Mouse (Mus musculus): ENCODE results near the gene Olfr320. TPM values are rescaled to one million over a fixed set of nuclear protein-coding genes. Genes with fewer than 3 reads are reported as not detected.

Olfr320 gene
- polyA plus RNA-seq (2015; fragmentation: Nextera tagmentation; extraction: Ambion mirVana): not detected in 2 replicates

- no peak for ATAC-seq (ENCODE audit: low read depth)
- H3K4me3 ChIP-seq (ENCODE audit: low read length): no peak within 1 kb of the TSS
- 76% methylated on average over 1 of the region's 1 CpGs for WGBS
- H3K9ac ChIP-seq (ENCODE audit: low read length): no peak within 1 kb of the TSS
- no peaks in the 10 kb centered on the region for H3K4me1 ChIP-seq (replicated peaks; ENCODE audit: control insufficient read depth, insufficient read depth, low read length)
- no peak within 1 kb of the TSS for H3K4me2 ChIP-seq (ENCODE audit: low read depth, low read length)
- H3K27me3 ChIP-seq (ENCODE audit: control insufficient read depth, insufficient read depth, low read depth, low read length): no peaks in the 10 kb centered on the region
- H3K36me3 ChIP-seq (ENCODE audit: control insufficient read depth, insufficient read depth, low read length): no peaks in the 10 kb centered on the region
- no peak within 1 kb of the TSS for H3K27ac ChIP-seq (ENCODE audit: low read length)
- H3K9me3 ChIP-seq (ENCODE audit: control insufficient read depth, low read length): no peaks in the 10 kb centered on the region
These were observed at the start of gene Olfr320 for GRCm38 (mm10) chr11:58680799-58681198. TSS of gene Olfr320 (plus strand) at chr11:58681099.

- Histone ChIP-seq H3K4me3 (ENCODE audit: low read length) (no peak overlapping the region), H3K27me3 (ENCODE audit: control insufficient read depth, insufficient read depth, low read depth, low read length) (no peaks in the 10 kb centered on the region; the same call in 1 of the 2 replicates), H3K36me3 (ENCODE audit: control insufficient read depth, insufficient read depth, low read length) (no peaks in the 10 kb centered on the region), H3K9me3 (ENCODE audit: control insufficient read depth, low read length) (no peaks in the 10 kb centered on the region), H3K9ac (ENCODE audit: low read length) (no peak overlapping the region), H3K4me2 (ENCODE audit: low read depth, low read length) (no peak overlapping the region), H3K4me1 (replicated peaks; ENCODE audit: control insufficient read depth, insufficient read depth, low read length) (no peaks in the 10 kb centered on the region), H3K27ac (ENCODE audit: low read length) (no peak overlapping the region)
- WGBS: 54% methylated on average over 4 of the region's 4 CpGs
- no peak for ATAC-seq (ENCODE audit: low read depth)
These were observed 46.0 kb upstream of the Olfr320 start for GRCm38 (mm10) chr11:58634878-58635277.

DNA sequence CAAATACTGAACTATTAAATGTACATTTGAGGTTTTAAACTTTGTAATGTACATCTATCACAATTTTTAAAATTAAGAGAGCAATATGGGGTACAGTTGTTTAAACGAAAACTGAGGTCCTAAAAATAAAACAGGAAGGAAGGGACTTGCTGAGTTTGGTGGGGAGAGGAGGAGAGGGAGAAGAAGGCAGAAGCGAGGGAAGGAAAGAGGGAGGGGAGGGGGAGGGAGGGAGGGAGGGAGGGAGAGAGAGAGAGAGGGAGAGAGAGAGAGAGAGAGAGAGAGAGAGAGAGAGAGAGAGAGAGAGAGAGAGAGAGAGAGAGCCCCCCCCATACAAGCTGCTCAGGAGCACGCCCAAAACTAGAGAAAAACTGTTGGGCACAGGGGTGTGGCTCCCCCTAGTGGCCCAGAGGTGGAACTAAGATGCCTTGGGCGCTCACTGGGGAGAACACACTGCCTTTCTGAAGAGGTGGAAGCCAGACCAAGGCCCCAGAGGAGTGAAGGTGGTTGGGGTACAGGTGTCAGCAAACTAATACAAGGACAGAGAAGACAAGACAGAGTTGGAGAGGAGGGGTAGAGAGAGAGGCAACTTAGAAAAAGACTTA is 44.4 kb upstream of the Olfr320 start:
- ATAC-seq (ENCODE audit: low read depth): 0 out of 2 replicates have a peak, but pooled peaks have one; percentile 51
- no peak overlapping the region for H3K27ac ChIP-seq (ENCODE audit: low read length)
- no peaks in the 10 kb centered on the region for H3K9me3 ChIP-seq (ENCODE audit: control insufficient read depth, low read length)
- 0 out of 2 replicates have a peak, but pooled peaks cover 3% of the 10 kb centered on the region for H3K4me1 ChIP-seq (replicated peaks; ENCODE audit: control insufficient read depth, insufficient read depth, low read length)
- no peak overlapping the region for H3K4me2 ChIP-seq (ENCODE audit: low read depth, low read length)
- H3K27me3 ChIP-seq (ENCODE audit: control insufficient read depth, insufficient read depth, low read depth, low read length): peaks cover 11% of the 10 kb centered on the region
- no peak overlapping the region for H3K9ac ChIP-seq (ENCODE audit: low read length)
- H3K36me3 ChIP-seq (ENCODE audit: control insufficient read depth, insufficient read depth, low read length): no peaks in the 10 kb centered on the region
- H3K4me3 ChIP-seq (ENCODE audit: low read length): no peak overlapping the region
- WGBS: 8% methylated on average over 3 of the region's 4 CpGs

GRCm38 (mm10) chr11:58638176-58638701 is 42.7 kb upstream of the Olfr320 start:
- no peak overlapping the region for H3K9ac ChIP-seq (ENCODE audit: low read length)
- H3K36me3 ChIP-seq (ENCODE audit: control insufficient read depth, insufficient read depth, low read length): no peaks in the 10 kb centered on the region
- no peaks in the 10 kb centered on the region for H3K9me3 ChIP-seq (ENCODE audit: control insufficient read depth, low read length)
- H3K4me1 ChIP-seq (replicated peaks; ENCODE audit: control insufficient read depth, insufficient read depth, low read length): 0 out of 2 replicates have a peak, but pooled peaks cover 3% of the 10 kb centered on the region
- H3K4me3 ChIP-seq (ENCODE audit: low read length): no peak overlapping the region
- no peak overlapping the region for H3K4me2 ChIP-seq (ENCODE audit: low read depth, low read length)
- no peak overlapping the region for H3K27ac ChIP-seq (ENCODE audit: low read length)
- peaks cover 14% of the 10 kb centered on the region for H3K27me3 ChIP-seq (ENCODE audit: control insufficient read depth, insufficient read depth, low read depth, low read length)
- WGBS: 46% methylated on average over 7 of the region's 7 CpGs
- ATAC-seq (ENCODE audit: low read depth): no peak

DNA sequence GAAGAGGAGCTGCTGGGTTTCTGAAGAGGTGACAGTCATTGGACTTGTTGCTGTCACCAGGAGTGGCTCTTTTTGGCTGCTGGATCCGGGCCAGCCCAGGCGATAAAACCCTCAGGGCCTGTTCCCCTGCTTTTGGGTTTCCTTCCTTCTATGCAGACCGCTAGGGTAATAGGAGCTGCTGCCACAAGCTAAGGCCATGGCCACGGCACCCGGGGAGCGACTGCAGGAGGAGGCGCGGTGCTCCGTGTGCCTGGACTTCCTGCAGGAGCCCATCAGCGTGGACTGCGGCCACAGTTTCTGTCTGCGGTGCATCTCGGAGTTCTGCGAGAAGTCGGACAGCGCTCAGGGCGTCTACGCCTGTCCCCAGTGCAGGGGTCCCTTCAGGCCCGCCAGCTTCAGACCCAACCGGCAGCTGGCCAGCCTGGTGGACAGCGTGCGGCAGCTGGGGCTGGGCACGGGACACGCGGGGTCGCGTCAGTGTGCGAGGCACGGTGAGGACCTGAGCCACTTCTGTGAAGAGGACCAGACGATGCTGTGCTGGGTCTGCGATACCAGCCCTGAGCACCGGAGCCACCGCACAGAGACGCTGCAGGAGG is 40.5 kb upstream of the Olfr320 start, which contains the start of gene Trim58:
Trim58 (plus strand) TSS at position 194 of the 596 bp plus-strand sequence.
- Histone ChIP-seq H3K4me2 (ENCODE audit: low read depth, low read length) (peak within 1 kb of the TSS; percentile 55), H3K9me3 (ENCODE audit: control insufficient read depth, low read length) (no peaks in the 10 kb centered on the region), H3K27ac (ENCODE audit: low read length) (no peak within 1 kb of the TSS), H3K4me1 (replicated peaks; ENCODE audit: control insufficient read depth, insufficient read depth, low read length) (0 out of 2 replicates have a peak, but pooled peaks cover 3% of the 10 kb centered on the region), H3K27me3 (ENCODE audit: control insufficient read depth, insufficient read depth, low read depth, low read length) (peaks cover 14% of the 10 kb centered on the region), H3K4me3 (ENCODE audit: low read length) (peak within 1 kb of the TSS; percentile 28), H3K9ac (ENCODE audit: low read length) (no peak within 1 kb of the TSS), H3K36me3 (ENCODE audit: control insufficient read depth, insufficient read depth, low read length) (no peaks in the 10 kb centered on the region)
- 0 out of 2 replicates have a peak, but pooled peaks have one; percentile 20 for ATAC-seq (ENCODE audit: low read depth)
- WGBS: 2% methylated on average over 34 of the region's 34 CpGs

DNA sequence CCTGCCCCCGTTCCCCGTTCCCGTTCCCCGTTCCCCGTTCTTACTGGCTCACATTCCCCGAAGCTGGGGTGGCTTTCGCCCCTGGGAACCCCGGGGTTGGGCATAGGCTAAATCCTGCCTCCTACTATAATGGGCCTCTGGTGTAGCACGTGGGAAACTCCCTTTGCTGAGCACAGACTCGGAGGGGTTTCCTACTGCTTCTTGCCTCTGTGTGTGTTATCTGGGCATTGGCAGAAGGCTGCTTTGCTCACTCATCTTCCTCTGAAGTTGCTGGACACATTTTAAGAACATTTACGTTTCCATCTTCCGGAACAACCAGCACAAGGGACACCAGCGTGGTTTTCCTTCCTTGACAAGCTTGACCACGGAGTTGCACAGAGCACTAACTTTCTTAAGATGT is 39.8 kb upstream of the Olfr320 start:
- ATAC-seq (ENCODE audit: low read depth): no peak
- no peak overlapping the region for H3K9ac ChIP-seq (ENCODE audit: low read length)
- H3K9me3 ChIP-seq (ENCODE audit: control insufficient read depth, low read length): no peaks in the 10 kb centered on the region
- H3K4me2 ChIP-seq (ENCODE audit: low read depth, low read length): no peak overlapping the region
- H3K27ac ChIP-seq (ENCODE audit: low read length): no peak overlapping the region
- H3K36me3 ChIP-seq (ENCODE audit: control insufficient read depth, insufficient read depth, low read length): no peaks in the 10 kb centered on the region
- 0 out of 2 replicates have a peak, but pooled peaks cover 3% of the 10 kb centered on the region for H3K4me1 ChIP-seq (replicated peaks; ENCODE audit: control insufficient read depth, insufficient read depth, low read length)
- WGBS: 27% methylated on average over 10 of the region's 14 CpGs
- peaks cover 14% of the 10 kb centered on the region for H3K27me3 ChIP-seq (ENCODE audit: control insufficient read depth, insufficient read depth, low read depth, low read length)
- no peak overlapping the region for H3K4me3 ChIP-seq (ENCODE audit: low read length)

DNA sequence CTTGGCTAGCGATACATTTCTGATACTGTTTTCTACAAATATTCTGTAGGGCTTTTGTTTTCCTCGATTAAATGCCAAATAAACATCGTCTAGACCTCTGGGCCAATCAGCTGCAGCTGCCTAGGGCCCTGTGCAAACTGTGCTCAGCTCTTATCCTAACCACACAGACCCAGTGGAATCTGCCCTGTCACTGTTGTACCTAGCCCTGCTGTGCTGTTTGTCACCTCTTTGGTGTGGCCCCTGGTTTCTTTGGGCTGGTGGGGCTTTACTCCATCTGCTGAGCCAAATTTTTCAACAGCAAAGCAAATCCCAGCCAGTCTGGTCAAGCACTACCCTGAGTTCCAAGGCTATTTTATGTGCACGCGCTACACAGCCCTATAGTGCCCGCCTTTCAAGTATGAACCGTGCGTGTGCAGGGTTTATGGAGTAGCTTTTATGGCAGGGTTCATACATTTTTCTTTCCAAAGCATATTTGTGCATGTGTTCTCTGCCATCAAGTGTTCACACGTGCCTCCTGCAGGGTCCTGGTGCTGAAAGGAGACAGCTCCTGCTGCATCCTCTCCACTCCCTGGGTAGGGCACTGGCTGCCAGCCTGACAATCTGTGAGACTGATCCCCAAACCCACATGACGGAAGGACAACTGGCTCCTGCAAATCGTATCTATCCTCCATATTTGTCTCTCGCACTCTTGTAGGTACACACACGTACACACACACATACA is 39.1 kb upstream of the Olfr320 start:
- no peak for ATAC-seq (ENCODE audit: low read depth)
- Histone ChIP-seq H3K36me3 (ENCODE audit: control insufficient read depth, insufficient read depth, low read length) (no peaks in the 10 kb centered on the region), H3K4me1 (replicated peaks; ENCODE audit: control insufficient read depth, insufficient read depth, low read length) (0 out of 2 replicates have a peak, but pooled peaks cover 3% of the 10 kb centered on the region), H3K27ac (ENCODE audit: low read length) (no peak overlapping the region), H3K9ac (ENCODE audit: low read length) (no peak overlapping the region), H3K4me3 (ENCODE audit: low read length) (no peak overlapping the region), H3K4me2 (ENCODE audit: low read depth, low read length) (no peak overlapping the region), H3K27me3 (ENCODE audit: control insufficient read depth, insufficient read depth, low read depth, low read length) (peaks cover 14% of the 10 kb centered on the region), H3K9me3 (ENCODE audit: control insufficient read depth, low read length) (no peaks in the 10 kb centered on the region)
- WGBS: 72% methylated on average over 13 of the region's 13 CpGs

GRCm38 (mm10) chr11:58643350-58643749 is 37.5 kb upstream of the Olfr320 start:
- ATAC-seq (ENCODE audit: low read depth): no peak
- Histone ChIP-seq H3K27me3 (ENCODE audit: control insufficient read depth, insufficient read depth, low read depth, low read length) (peaks cover 14% of the 10 kb centered on the region), H3K4me3 (ENCODE audit: low read length) (no peak overlapping the region), H3K36me3 (ENCODE audit: control insufficient read depth, insufficient read depth, low read length) (no peaks in the 10 kb centered on the region), H3K9me3 (ENCODE audit: control insufficient read depth, low read length) (no peaks in the 10 kb centered on the region), H3K27ac (ENCODE audit: low read length) (no peak overlapping the region), H3K4me2 (ENCODE audit: low read depth, low read length) (no peak overlapping the region), H3K4me1 (replicated peaks; ENCODE audit: control insufficient read depth, insufficient read depth, low read length) (0 out of 2 replicates have a peak, but pooled peaks cover 3% of the 10 kb centered on the region), H3K9ac (ENCODE audit: low read length) (no peak overlapping the region)
- WGBS: 35% methylated on average over 6 of the region's 6 CpGs

- WGBS: 78% methylated on average over 3 of the region's 3 CpGs
- H3K27me3 ChIP-seq (ENCODE audit: control insufficient read depth, insufficient read depth, low read depth, low read length): no peaks in the 10 kb centered on the region
- no peak overlapping the region for H3K4me3 ChIP-seq (ENCODE audit: low read length)
- no peak overlapping the region for H3K4me2 ChIP-seq (ENCODE audit: low read depth, low read length)
- no peak for ATAC-seq (ENCODE audit: low read depth)
- no peak overlapping the region for H3K9ac ChIP-seq (ENCODE audit: low read length)
- no peaks in the 10 kb centered on the region for H3K4me1 ChIP-seq (replicated peaks; ENCODE audit: control insufficient read depth, insufficient read depth, low read length)
- no peak overlapping the region for H3K27ac ChIP-seq (ENCODE audit: low read length)
- no peaks in the 10 kb centered on the region for H3K36me3 ChIP-seq (ENCODE audit: control insufficient read depth, insufficient read depth, low read length)
- H3K9me3 ChIP-seq (ENCODE audit: control insufficient read depth, low read length): no peaks in the 10 kb centered on the region
These were observed 25.7 kb upstream of the Olfr320 start for GRCm38 (mm10) chr11:58655151-58655550.
